Mouse (Mus musculus): ENCODE results near the gene B4galt4. TPM values are rescaled to one million over a fixed set of nuclear protein-coding genes. Genes with fewer than 3 reads are reported as not detected.
"Not testable (repeated sequence)": the region's sequence is repeated elsewhere in the genome, so short reads cannot be mapped to it uniquely, and the experiment has no call there.

The B4galt4 gene
- polyA plus RNA-seq, 1 experiment from 2014 or later = 30.6 TPM

- 74% methylated on average over 9 of the region's 9 CpGs for WGBS
- Histone ChIP-seq H3K4me2 (ENCODE audit: low read length) (no peak overlapping the region), H3K27ac (ENCODE audit: low read depth) (no peak overlapping the region), H3K9me3 (ENCODE audit: control insufficient read depth, low read length) (no peaks in the 10 kb centered on the region), H3K36me3 (ENCODE audit: control insufficient read depth, insufficient read depth, low read length) (no peaks in the 10 kb centered on the region), H3K4me3 (ENCODE audit: low read depth, low read length) (no peak overlapping the region), H3K27me3 (replicated peaks; ENCODE audit: control insufficient read depth, insufficient read depth, low read length) (no peaks in the 10 kb centered on the region), H3K4me1 (replicated peaks; ENCODE audit: control insufficient read depth, insufficient read depth, low read length) (0 out of 2 replicates have a peak, but pooled peaks cover 2% of the 10 kb centered on the region), H3K9ac (ENCODE audit: low read length) (no peak overlapping the region)
- peak; percentile 35 for DNase-seq (ENCODE audit: low spot score)
- ATAC-seq (replicated peaks; ENCODE audit: low FRiP score, low TSS enrichment, low read depth) = no peak
Observed at GRCm38 (mm10) chr16:38705531-38706281, 36.4 kb upstream of the B4galt4 start.

DNA sequence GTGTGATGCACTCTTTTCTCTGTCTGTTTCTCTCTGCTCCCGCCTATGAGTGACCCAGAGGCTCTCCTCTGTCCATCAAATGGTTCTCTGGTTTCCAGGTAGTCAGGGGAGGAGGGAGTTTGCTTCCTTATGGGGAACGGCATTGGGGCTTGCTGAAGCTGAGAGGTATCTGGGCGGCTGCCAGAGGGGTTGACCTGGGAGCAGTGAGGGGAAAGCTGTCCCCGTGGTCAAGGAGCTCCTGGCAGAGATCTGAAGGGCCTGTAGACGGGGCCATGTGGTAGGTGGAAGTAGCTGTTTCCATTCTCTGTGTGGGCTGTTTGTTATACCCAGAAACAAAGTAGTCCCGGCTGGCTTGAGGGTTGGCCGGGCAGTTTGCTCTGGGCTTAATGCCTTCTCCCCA, 35.3 kb upstream of the B4galt4 start:
- H3K9me3 ChIP-seq (ENCODE audit: control insufficient read depth, low read length) = no peaks in the 10 kb centered on the region
- ATAC-seq (replicated peaks; ENCODE audit: low FRiP score, low TSS enrichment, low read depth) = no peak
- peak; percentile 47 for DNase-seq (ENCODE audit: low spot score)
- H3K4me1 ChIP-seq (replicated peaks; ENCODE audit: control insufficient read depth, insufficient read depth, low read length) = peaks cover 5% of the 10 kb centered on the region; the same call in 1 of the 2 replicates
- H3K27me3 ChIP-seq (replicated peaks; ENCODE audit: control insufficient read depth, insufficient read depth, low read length) = no peaks in the 10 kb centered on the region
- no peaks in the 10 kb centered on the region for H3K36me3 ChIP-seq (ENCODE audit: control insufficient read depth, insufficient read depth, low read length)
- no peak overlapping the region for H3K27ac ChIP-seq (ENCODE audit: low read depth)
- H3K4me3 ChIP-seq (ENCODE audit: low read depth, low read length) = no peak overlapping the region
- H3K9ac ChIP-seq (ENCODE audit: low read length) = no peak overlapping the region
- H3K4me2 ChIP-seq (ENCODE audit: low read length) = no peak overlapping the region
- 62% methylated on average over 7 of the region's 7 CpGs for WGBS

DNA sequence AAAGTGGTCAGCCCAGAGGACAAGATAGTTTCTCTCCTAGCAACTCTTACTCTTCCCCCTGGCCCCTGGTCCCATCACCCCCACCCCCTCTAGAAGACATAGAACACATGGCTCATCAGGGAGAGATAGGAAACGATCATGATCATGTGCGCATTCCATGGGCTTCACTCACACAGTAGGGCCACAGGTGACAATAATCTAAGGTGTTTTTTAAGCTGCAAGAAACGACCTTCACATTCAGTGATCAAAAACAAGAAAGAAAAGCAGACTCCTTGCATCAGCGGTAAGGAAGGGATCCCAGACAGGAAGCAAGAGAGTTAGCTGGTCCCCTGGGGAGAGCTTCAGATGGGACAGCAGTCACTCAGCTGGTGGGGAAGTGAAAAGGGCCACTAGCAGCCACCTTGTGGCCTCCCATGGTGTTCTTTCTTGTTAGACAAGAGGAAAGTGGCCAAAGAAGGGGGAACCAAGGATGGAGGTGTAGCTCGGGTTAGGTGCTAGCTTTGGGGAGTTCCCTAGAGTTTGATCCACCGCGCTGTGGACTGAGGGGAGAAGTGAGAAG, 33.0 kb upstream of the B4galt4 start:
- 66% methylated on average over 7 of the region's 7 CpGs for WGBS
- Histone ChIP-seq H3K4me3 (ENCODE audit: low read depth, low read length) (no peak overlapping the region), H3K36me3 (ENCODE audit: control insufficient read depth, insufficient read depth, low read length) (no peaks in the 10 kb centered on the region), H3K9me3 (ENCODE audit: control insufficient read depth, low read length) (no peaks in the 10 kb centered on the region), H3K27me3 (replicated peaks; ENCODE audit: control insufficient read depth, insufficient read depth, low read length) (no peaks in the 10 kb centered on the region), H3K27ac (ENCODE audit: low read depth) (no peak overlapping the region), H3K4me2 (ENCODE audit: low read length) (no peak overlapping the region), H3K4me1 (replicated peaks; ENCODE audit: control insufficient read depth, insufficient read depth, low read length) (peaks cover 10% of the 10 kb centered on the region), H3K9ac (ENCODE audit: low read length) (no peak overlapping the region)
- DNase-seq (ENCODE audit: low spot score) = peak; percentile 38
- no peak for ATAC-seq (replicated peaks; ENCODE audit: low FRiP score, low TSS enrichment, low read depth)

GRCm38 (mm10) chr16:38711245-38711644, 30.8 kb upstream of the B4galt4 start:
- Histone ChIP-seq H3K9me3 (ENCODE audit: control insufficient read depth, low read length) (no peaks in the 10 kb centered on the region), H3K4me3 (ENCODE audit: low read depth, low read length) (peak overlapping the region; percentile 68; the same call in 1 of the 2 replicates), H3K27me3 (replicated peaks; ENCODE audit: control insufficient read depth, insufficient read depth, low read length) (no peaks in the 10 kb centered on the region), H3K27ac (ENCODE audit: low read depth) (no peak overlapping the region), H3K36me3 (ENCODE audit: control insufficient read depth, insufficient read depth, low read length) (no peaks in the 10 kb centered on the region), H3K4me1 (replicated peaks; ENCODE audit: control insufficient read depth, insufficient read depth, low read length) (peaks cover 12% of the 10 kb centered on the region), H3K9ac (ENCODE audit: low read length) (peak overlapping the region; percentile 25; the same call in 1 of the 2 replicates), H3K4me2 (ENCODE audit: low read length) (peak overlapping the region; percentile 68)
- 49% methylated on average over 4 of the region's 4 CpGs for WGBS
- DNase-seq (ENCODE audit: low spot score) (peak; percentile 38), ATAC-seq (replicated peaks; ENCODE audit: low FRiP score, low TSS enrichment, low read depth) (no peak)

DNA sequence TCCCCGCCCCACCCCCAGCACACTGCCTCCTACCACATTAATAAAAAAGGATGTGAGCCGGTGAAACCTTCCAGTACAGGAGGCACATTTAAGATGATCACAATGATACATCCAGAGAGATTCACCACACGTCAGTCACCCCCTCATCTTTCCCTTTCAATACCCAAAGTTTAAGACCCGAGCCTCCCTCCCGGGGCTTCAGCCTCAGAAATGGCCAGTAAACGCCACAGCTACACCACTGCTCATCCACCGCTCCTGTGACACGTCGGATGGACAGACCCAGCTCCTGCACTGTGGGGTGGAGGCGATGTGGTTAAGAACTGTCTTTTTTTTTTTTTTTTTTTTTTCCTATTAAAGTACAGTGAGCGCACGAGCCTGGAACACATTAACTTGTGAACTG, 30.0 kb upstream of the B4galt4 start:
- DNase-seq (ENCODE audit: low spot score) (peak; percentile 77), ATAC-seq (replicated peaks; ENCODE audit: low FRiP score, low TSS enrichment, low read depth) (peak; percentile 41)
- Histone ChIP-seq H3K36me3 (ENCODE audit: control insufficient read depth, insufficient read depth, low read length) (no peaks in the 10 kb centered on the region), H3K4me2 (ENCODE audit: low read length) (peak overlapping the region; percentile 68), H3K4me1 (replicated peaks; ENCODE audit: control insufficient read depth, insufficient read depth, low read length) (peaks cover 12% of the 10 kb centered on the region), H3K9me3 (ENCODE audit: control insufficient read depth, low read length) (no peaks in the 10 kb centered on the region), H3K4me3 (ENCODE audit: low read depth, low read length) (peak overlapping the region; percentile 68), H3K27ac (ENCODE audit: low read depth) (peak overlapping the region; percentile 93), H3K9ac (ENCODE audit: low read length) (peak overlapping the region; percentile 72), H3K27me3 (replicated peaks; ENCODE audit: control insufficient read depth, insufficient read depth, low read length) (no peaks in the 10 kb centered on the region)
- WGBS = 5% methylated on average over 12 of the region's 12 CpGs

DNA sequence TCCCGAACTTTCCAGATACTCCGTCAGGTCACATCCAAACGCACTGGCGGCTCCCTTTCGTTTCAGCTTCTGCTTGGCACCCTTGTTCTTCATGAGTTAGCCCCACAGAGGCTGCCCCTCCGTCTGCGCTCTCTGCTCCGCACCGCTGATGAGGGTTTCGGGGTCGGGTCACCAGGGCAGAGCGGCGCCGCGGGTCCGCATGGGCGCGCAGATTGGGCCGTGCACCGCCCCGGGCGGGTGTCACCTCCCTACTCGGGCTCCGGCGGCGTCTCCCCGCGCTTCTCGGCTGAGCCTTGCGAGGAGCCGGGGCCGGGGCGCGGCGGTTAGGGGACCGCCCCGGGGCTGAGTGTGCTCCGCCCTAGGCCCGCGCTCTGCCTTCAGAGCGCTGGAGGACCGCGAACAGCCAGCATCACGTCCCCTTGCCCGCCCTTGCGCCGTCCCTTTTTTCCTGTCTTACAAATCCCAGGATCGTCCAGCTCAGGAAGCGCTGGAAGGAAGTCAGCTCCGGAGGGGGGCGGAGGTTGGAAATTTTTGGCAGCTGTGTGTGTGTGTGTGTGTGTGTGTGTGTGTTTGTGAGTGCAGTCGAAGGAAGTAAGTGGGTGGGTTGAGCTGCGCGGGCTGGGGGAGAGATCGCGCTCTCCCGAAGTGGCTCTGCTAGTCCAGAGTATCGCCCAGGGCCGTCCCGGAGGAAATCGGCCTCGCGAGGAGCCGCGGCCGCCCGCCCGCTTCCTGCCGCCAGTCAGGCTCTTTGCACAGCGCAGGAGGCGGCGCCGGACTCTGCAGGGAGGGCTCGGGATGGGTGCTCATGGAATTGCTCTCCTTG, 29.3 kb upstream of the B4galt4 start, which contains the start of gene Arhgap31:
Arhgap31 (minus strand) TSS at position 694 of the 823 bp plus-strand sequence.
- peak; percentile 89 for ATAC-seq (replicated peaks; ENCODE audit: low FRiP score, low TSS enrichment, low read depth)
- Histone ChIP-seq H3K27ac (ENCODE audit: low read depth) (peak within 1 kb of the TSS; percentile 93), H3K4me3 (ENCODE audit: low read depth, low read length) (peak within 1 kb of the TSS; percentile 68), H3K9me3 (ENCODE audit: control insufficient read depth, low read length) (no peaks in the 10 kb centered on the region), H3K4me1 (replicated peaks; ENCODE audit: control insufficient read depth, insufficient read depth, low read length) (peaks cover 12% of the 10 kb centered on the region), H3K27me3 (replicated peaks; ENCODE audit: control insufficient read depth, insufficient read depth, low read length) (no peaks in the 10 kb centered on the region), H3K4me2 (ENCODE audit: low read length) (peak within 1 kb of the TSS; percentile 68), H3K36me3 (ENCODE audit: control insufficient read depth, insufficient read depth, low read length) (no peaks in the 10 kb centered on the region), H3K9ac (ENCODE audit: low read length) (peak within 1 kb of the TSS; percentile 72)
- WGBS = under 1% methylated on average over 72 of the region's 74 CpGs
- DNase-seq (ENCODE audit: low spot score) = peak; percentile 88

DNA sequence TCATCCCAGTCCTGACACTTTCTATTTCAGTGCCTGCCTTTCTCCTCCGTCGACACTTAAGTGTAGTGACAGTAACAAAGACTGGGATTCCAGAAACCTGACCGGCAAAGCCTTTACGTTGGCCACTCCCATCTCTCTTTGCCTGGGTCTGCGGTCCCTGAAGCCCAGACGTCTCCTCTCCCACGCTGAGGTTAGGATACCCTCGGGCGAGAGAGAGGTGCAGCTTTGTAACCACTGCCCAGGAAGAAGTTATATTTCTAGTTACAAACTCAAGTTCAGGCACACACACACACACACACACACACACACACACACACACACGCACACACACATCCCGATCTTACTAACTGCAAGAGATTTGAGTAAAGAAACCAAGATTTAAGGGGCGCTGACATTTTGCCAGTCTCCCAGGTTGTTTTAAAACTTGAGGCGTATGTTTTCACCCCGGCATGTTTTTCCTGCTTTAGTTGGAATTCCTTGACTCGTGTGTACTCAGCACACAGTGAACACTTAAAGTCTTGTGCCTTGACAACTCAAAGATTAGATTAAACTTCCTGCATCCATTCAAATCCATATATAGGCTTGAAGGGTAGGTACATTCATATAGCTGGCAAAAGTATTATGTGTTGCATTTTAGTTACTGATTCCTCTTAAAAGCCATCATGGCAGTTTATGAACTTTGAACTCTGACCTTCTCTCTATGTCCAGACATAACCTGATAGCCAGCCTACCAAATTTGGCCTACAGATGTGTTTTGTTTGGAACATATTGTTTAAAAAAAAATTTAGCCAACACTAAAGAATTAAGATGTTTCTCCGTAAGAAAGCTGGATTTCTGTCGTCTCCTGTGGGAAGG, 28.4 kb upstream of the B4galt4 start:
- WGBS = 14% methylated on average over 17 of the region's 17 CpGs
- no peaks in the 10 kb centered on the region for H3K36me3 ChIP-seq (ENCODE audit: control insufficient read depth, insufficient read depth, low read length)
- no peaks in the 10 kb centered on the region for H3K9me3 ChIP-seq (ENCODE audit: control insufficient read depth, low read length)
- ATAC-seq (replicated peaks; ENCODE audit: low FRiP score, low TSS enrichment, low read depth) (peak; percentile 56), DNase-seq (ENCODE audit: low spot score) (no peak)
- H3K27ac ChIP-seq (ENCODE audit: low read depth) = peak overlapping the region; percentile 93
- H3K4me3 ChIP-seq (ENCODE audit: low read depth, low read length) = peak overlapping the region; percentile 68
- peaks cover 12% of the 10 kb centered on the region for H3K4me1 ChIP-seq (replicated peaks; ENCODE audit: control insufficient read depth, insufficient read depth, low read length)
- H3K4me2 ChIP-seq (ENCODE audit: low read length) = peak overlapping the region; percentile 68
- peak overlapping the region; percentile 72 for H3K9ac ChIP-seq (ENCODE audit: low read length)
- no peaks in the 10 kb centered on the region for H3K27me3 ChIP-seq (replicated peaks; ENCODE audit: control insufficient read depth, insufficient read depth, low read length)

DNA sequence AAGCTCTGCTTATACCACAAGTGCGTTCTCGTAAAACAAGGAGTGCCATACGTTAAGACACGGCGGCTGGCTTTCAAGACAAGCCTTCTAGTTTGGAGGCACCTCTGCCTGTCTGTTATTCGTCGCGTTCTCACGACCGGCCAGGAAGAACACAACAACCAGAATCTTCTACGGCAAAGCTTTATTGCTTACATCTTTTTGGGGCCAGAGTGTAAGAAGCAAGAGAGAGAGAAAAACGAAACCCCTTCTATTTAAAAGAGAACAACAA, 27.9 kb upstream of the B4galt4 start:
- peaks cover 12% of the 10 kb centered on the region for H3K4me1 ChIP-seq (replicated peaks; ENCODE audit: control insufficient read depth, insufficient read depth, low read length)
- WGBS = 31% methylated on average over 11 of the region's 12 CpGs
- H3K9me3 ChIP-seq (ENCODE audit: control insufficient read depth, low read length); H3K27me3 ChIP-seq (replicated peaks; ENCODE audit: control insufficient read depth, insufficient read depth, low read length); H3K9ac ChIP-seq (ENCODE audit: low read length); ATAC-seq (replicated peaks; ENCODE audit: low FRiP score, low TSS enrichment, low read depth); H3K36me3 ChIP-seq (ENCODE audit: control insufficient read depth, insufficient read depth, low read length): not testable (repeated sequence)
- peak overlapping the region; percentile 21 for H3K4me3 ChIP-seq (ENCODE audit: low read depth, low read length)
- peak overlapping the region; percentile 93; the same call in 1 of the 2 replicates for H3K27ac ChIP-seq (ENCODE audit: low read depth)
- DNase-seq (ENCODE audit: low spot score) = peak; percentile 57
- peak overlapping the region; percentile 68 for H3K4me2 ChIP-seq (ENCODE audit: low read length)

Data from intestine, embryonic 14.5 days (tissue).